Mouse (Mus musculus) G1E-ER4 (cell line): ENCODE results near the gene Kcnh2. TPM values are rescaled to one million over a fixed set of nuclear protein-coding genes. Genes with fewer than 3 reads are reported as not detected.

ENCODE experiments used
- GATA1 ChIP-seq: IDR thresholded peaks from one replicate; pipeline ENCODE4 v1.8.0; 2012; ENCODE audit warnings: low read length, inconsistent platforms
- polyA plus RNA-seq: library from polyadenylated mRNA; stranded (reverse); fragments of >175 nt; gene quantifications from 2 replicates; pipeline ENCODE4 v1.2.3, GENCODE M21; 2012

The Kcnh2 gene
- polyA plus RNA-seq = 4.0 and 4.3 TPM in 2 replicates

DNA sequence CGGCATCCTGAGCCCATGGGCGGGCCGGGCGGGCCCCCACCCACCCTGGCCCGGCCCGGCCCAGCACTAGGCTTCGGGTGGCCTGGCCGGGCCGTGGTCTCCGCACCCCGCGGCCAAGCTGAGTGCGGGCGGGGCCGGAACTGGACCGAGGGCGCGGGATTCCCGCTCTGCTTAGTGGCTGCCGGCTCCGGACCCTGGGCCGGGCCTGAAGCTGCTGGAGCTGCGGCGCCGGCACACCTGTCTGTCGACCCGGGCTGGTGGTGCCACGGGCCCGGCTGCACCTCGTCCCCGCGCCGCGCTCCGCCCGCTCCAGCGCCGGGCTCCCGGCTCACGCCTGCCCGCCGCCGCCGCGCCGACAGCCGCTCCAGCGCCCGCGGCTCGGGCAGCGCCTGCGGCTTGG, at the start of gene Kcnh2:
Kcnh2 (minus strand) TSS at position 327 of the 400 bp plus-strand sequence.
- TF ChIP-seq GATA1 = no peak

GRCm38 (mm10) chr5:24400362-24400761, 49.0 kb upstream of the Kcnh2 start:
- TF ChIP-seq GATA1 = no peak

GRCm38 (mm10) chr5:24399686-24400085, 48.3 kb upstream of the Kcnh2 start:
- no peak for TF ChIP-seq GATA1

DNA sequence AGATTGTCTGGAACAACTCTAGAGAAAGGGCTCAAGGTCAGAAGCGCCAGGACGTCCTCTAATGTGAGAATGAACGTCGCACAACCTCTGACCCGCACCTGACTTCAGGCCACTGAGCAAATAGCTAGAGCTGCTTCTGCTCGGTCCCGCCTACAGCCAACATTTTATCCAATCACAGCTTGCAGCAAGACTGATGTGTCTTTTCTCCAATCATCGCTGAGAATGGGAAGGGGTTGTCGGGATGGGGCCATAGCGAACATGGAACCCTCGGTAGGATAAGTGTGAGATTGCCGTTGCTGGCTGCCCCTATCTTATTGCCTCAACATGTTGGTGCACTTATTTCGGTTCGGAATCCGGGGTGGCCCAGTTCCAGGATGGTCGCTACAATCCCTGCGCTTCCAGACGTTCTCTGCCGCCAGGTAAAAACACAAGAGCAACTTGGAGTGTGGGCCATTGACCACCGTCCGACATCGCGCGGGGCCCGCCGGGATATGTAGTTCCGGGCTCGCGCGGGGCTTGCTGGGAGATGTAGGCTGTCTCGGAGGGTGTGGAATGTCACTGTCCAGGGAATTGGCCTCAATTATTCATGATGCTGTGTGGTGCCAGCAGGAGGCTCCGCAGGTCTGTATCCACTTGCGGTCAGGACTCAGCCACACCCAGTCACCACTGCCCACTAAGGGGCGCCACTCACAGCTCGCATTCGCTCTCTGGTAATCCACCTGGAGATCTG, 42.9 kb upstream of the Kcnh2 start:
- no peak for TF ChIP-seq GATA1

DNA sequence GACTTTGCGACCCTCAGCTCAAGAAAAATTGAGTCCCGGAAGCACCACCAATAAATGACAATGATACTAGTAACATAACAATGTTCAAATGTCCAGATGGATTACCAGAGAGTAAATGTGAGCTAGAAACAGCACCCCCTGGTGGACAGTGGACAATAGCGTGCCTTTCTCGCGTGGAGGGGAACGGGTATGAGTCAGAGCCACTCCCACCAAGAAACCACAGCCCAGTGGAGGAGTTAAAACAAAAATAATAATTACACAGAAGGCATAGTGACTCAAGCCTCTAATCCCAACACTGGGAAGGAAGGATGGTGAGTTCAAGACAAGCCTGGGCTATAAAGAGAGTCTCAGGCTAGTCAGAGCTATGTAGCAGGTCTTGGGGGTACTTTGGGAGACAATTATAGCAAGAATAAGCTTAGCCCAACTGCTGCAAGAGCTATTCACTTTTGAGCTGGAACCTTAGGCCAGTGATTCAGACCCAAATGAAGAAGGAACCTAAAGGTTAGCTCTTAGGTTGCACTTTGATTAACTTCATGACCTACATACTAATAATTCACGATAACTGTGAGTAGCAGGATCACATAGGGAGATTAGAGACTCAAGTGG, 42.1 kb upstream of the Kcnh2 start, which contains the start of gene Abcb8:
Abcb8 (plus strand) TSS at position 272 of the 606 bp plus-strand sequence.
- no peak for TF ChIP-seq GATA1

- no peak for TF ChIP-seq GATA1
Observed at GRCm38 (mm10) chr5:24392724-24393123, 41.3 kb upstream of the Kcnh2 start.

DNA sequence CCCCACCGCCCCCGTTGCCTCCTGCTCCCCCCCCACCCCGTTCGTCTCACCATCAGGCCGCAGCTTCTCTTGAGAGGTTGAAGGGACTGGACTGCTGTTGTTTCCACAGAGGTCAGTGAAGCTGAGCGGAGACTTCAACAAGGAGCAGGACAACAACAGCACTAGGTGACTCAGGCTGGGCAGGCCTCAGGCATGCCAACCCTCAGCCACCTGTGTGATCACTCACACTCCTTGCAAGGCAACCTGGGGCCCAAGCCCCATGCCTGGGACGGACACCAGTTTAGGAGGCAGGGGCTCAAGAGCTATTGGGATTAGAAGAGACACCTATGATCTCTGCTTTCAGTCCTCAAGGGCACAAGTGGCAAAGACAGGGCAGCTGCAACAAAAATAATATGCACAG, 40.5 kb upstream of the Kcnh2 start, which contains the start of gene Atg9b:
Atg9b (minus strand) TSS at position 280 of the 400 bp plus-strand sequence.
- no peak for TF ChIP-seq GATA1

GRCm38 (mm10) chr5:24389658-24390020, 38.2 kb upstream of the Kcnh2 start:
- TF ChIP-seq GATA1 = no peak

- TF ChIP-seq GATA1 = no peak
Observed at GRCm38 (mm10) chr5:24389011-24389657, 37.7 kb upstream of the Kcnh2 start.

- TF ChIP-seq GATA1 = no peak
Observed at GRCm38 (mm10) chr5:24388246-24388915, 37.0 kb upstream of the Kcnh2 start.

DNA sequence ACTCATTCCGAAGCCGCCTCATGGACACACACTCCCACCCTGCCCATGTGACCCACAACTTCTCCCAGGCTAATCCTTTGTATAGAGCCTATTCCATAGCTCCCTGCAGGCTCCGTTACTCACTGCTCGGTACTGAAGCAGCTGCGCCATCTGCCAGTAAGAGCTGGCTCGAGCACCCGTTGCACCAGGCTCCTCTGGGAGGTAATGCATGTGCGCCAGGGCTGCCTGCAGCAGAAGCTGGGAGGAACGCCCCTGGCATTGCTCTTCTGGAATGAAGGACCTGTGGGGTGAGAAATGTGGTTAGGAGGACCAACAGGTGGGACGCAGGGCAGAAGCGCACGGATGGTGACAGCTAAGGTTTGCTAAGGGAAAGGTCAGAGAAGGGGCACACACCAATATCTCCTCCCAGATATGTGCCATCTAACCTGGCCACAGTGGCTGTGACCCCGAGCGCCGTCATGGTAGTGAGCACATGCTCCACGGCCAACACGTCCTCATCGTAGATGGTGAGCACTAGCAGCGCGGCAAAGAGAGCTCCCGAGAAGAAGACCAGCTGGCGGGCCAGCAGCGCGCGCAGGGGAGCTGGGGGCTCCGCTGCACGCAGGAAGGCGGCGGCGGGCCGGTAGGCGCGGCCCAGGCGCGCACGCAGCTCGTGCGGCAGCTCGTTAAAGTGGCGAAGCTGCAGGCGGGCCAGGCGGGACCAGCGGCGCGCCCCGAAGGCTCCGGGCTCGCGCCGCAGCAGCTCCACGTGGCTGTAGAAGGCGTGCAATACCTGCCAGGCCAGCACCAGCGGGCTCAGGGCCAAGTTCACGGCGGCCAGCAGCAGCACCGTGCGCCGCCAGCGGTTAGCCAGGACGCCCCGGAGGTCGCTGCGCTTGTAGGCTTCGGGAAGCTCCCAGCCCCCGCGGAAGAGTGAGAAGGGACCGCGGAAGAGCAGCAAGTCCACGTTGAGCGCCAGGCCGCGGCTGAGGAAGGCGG, 36.1 kb upstream of the Kcnh2 start:
- TF ChIP-seq GATA1 = no peak

- TF ChIP-seq GATA1 = no peak
Observed at GRCm38 (mm10) chr5:24385887-24386550, 34.6 kb upstream of the Kcnh2 start.

DNA sequence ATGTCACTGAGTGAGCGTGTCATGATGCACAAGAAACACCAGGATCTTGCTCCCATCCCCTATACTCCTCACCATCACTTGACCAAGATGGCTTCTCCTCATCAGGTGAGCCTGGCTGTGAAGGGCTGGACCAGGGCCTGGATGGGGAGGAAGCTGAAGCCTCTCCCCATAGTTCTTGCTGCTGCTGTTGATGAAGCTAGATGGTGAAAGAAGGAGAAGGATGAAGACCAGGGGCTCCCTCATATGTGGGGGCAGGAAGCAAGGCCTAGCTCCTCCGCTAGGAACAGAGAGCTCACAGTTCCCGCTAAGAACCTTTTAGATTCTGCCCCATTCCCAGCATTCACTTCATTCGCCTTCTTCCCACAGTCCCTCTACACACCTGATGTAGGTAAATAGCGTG, 34.0 kb upstream of the Kcnh2 start:
- no peak for TF ChIP-seq GATA1

DNA sequence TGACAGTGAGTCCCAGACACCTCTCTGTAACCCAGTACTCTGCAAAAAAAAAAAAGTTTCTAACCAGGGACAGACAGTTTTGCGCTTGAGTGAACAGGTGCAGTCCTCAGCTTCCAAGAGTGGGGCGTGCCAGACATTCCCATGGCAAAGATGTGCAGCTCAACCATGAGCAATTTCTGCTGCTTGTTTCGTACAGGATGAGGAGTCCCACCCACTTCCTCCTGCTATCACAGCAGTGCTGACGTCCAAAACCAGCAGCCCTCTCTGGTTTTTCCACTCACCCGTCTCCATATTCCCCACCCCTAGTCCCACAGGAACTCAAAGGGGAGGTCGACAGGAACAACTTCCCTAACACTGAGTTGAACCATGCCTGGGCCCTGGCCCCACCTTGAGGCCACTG, 33.0 kb upstream of the Kcnh2 start:
- TF ChIP-seq GATA1 = no peak
